Mouse (Mus musculus) lung, postnatal 0 days (tissue): ENCODE data around the gene Adgrg6. TPM values are rescaled to one million over a fixed set of nuclear protein-coding genes. Genes with fewer than 3 reads are reported as not detected.

Source experiments
- ATAC-seq: fragments of 200-750 bp; cut with Nextera tagmentation; 2 replicates; pipeline ENCODE4 v1.8.0; 2017; ENCODE audit warnings: moderate library complexity
- DNase-seq: peaks from one replicate; pipeline ENCODE4 v3.0.0-alpha.2; 2016; ENCODE audit warnings: low spot score
- H3K27ac ChIP-seq: fragments of 300-500 bp; sonication (generic); 2 replicates; pipeline ENCODE4 v1.5.1; 2014; ENCODE audit warnings: antibody characterized with exemption, mild to moderate bottlenecking, low read length, mixed read lengths
- H3K27me3 ChIP-seq: fragments of 300-500 bp; sonication (generic); replicated peaks from 2 replicates; pipeline ENCODE4 v1.6.1; 2014; ENCODE audit warnings: low read length, mixed read lengths; ENCODE audit not compliant: insufficient read depth
- H3K36me3 ChIP-seq: fragments of 300-500 bp; sonication (generic); 2 replicates; pipeline ENCODE4 v1.6.1; 2014; ENCODE audit warnings: low read length, mixed read lengths; ENCODE audit not compliant: insufficient read depth
- H3K4me1 ChIP-seq: fragments of 300-500 bp; sonication (generic); 2 replicates; pipeline ENCODE4 v1.6.1; 2014; ENCODE audit warnings: antibody characterized with exemption, low read depth, low read length, mixed read lengths; ENCODE audit not compliant: insufficient read depth
- H3K4me2 ChIP-seq: fragments of 300-500 bp; sonication (generic); replicated peaks from 2 replicates; pipeline ENCODE4 v1.6.1; 2014; ENCODE audit warnings: low read depth, mild to moderate bottlenecking, low read length, moderate library complexity, mixed read lengths
- H3K4me3 ChIP-seq: fragments of 300-500 bp; sonication (generic); 2 replicates; pipeline ENCODE4 v1.5.1; 2014; ENCODE audit warnings: low read depth, low read length
- H3K9ac ChIP-seq: fragments of 300-500 bp; sonication (generic); replicated peaks from 2 replicates; pipeline ENCODE4 v1.6.1; 2014; ENCODE audit warnings: low read depth, mild to moderate bottlenecking
- H3K9me3 ChIP-seq: fragments of 300-500 bp; sonication (generic); 2 replicates; pipeline ENCODE4 v1.6.1; 2016; ENCODE audit warnings: low read length, mixed read lengths
- CTCF ChIP-seq: IDR thresholded peaks from 2 replicates; pipeline ENCODE4 v1.5.1; 2016; ENCODE audit warnings: antibody characterized with exemption, mild to moderate bottlenecking
- EP300 ChIP-seq: IDR thresholded peaks from 2 replicates; pipeline ENCODE4 v1.6.1; 2016; ENCODE audit warnings: antibody characterized with exemption, mild to moderate bottlenecking, control low read depth
- WGBS: fragments of 180-500 bp; shearing (Covaris S2); extraction: QIAGEN DNeasy Blood & Tissue Kit; methylation state at CpG from one replicate; pipeline ENCODE4 v1.1.7; 2014; 5-methylcytosine and 5-hydroxymethylcytosine counted together
- polyA plus RNA-seq: library from polyadenylated mRNA; unstranded; fragments of >200 nt; fragmentation: Nextera tagmentation; extraction: Ambion mirVana; gene quantifications from 2 replicates; pipeline ENCODE4 v1.2.1, GENCODE M21; 2015

Gene Adgrg6
- polyA plus RNA-seq, 1 experiment from 2014 or later, result 22.1 TPM

DNA sequence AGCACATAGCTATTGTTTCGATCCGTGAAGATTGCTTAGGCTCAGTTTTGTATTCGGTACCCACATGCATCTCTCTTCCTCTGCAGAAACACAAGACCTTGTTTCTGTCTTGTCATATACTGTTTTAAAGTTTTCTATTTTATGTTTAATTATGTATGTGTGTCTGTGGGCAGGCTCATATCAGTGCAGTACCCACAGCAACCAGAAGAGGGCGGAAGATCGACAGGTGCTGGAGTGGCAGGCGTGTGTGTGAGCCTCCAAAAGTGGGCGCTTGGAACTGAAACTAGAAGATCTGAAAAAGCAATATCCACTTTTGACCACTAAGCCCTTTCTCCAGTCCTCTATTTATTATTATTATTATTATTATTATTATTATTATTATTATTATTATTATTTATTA, 95.4 kb downstream of the Adgrg6 start:
- H3K36me3 ChIP-seq, result no peaks in the 10 kb centered on the region
- H3K9ac ChIP-seq, result no peak overlapping the region
- TF ChIP-seq EP300 (no peak), CTCF (peak; percentile 62)
- no peaks in the 10 kb centered on the region for H3K9me3 ChIP-seq
- WGBS, result 84% methylated on average over 7 of the region's 7 CpGs
- ATAC-seq (no peak), DNase-seq (no peak)
- H3K4me2 ChIP-seq, result no peak overlapping the region
- H3K4me3 ChIP-seq, result no peak overlapping the region
- no peak overlapping the region for H3K27ac ChIP-seq
- H3K27me3 ChIP-seq, result no peaks in the 10 kb centered on the region
- H3K4me1 ChIP-seq, result no peaks in the 10 kb centered on the region

DNA sequence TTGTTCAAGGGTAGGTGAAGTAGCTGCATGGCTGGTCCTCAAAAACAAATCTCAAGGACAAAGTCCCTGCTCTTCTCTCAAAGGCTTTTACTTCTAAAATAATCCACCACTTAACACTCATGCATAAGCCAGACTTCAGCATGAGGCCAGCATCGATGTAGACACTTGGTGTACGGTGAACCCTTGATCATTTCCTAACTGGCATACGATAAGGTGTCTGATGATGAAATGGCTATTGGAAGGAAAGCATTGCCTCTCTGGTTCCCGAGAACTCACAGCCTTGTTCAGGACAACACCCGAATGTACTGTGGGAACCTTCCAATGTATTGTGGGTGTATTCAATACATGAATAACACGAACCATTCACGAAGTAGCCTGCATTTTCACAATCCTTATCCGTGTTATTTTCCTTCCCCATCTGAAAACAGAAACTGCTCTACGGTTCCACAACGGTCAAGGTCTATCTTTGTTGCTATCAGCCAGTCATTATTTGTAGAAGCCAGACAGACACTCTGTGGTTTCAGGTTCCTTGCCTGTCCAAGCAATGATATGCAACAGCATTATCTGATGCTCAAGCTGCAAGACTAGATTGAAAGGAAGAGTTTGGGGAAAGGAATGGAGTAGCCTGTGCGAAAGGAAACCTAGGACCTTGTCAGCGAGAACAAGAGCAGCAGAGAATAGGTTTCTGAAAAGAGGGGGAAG, 99.7 kb downstream of the Adgrg6 start:
- Histone ChIP-seq H3K4me2 (no peak overlapping the region), H3K27ac (no peak overlapping the region), H3K27me3 (no peaks in the 10 kb centered on the region), H3K9me3 (no peaks in the 10 kb centered on the region), H3K4me3 (no peak overlapping the region), H3K36me3 (no peaks in the 10 kb centered on the region), H3K4me1 (no peaks in the 10 kb centered on the region), H3K9ac (no peak overlapping the region)
- no peak for ATAC-seq
- TF ChIP-seq CTCF, result no peak
- TF ChIP-seq EP300, result no peak
- no peak for DNase-seq
- WGBS, result 82% methylated on average over 12 of the region's 12 CpGs

DNA sequence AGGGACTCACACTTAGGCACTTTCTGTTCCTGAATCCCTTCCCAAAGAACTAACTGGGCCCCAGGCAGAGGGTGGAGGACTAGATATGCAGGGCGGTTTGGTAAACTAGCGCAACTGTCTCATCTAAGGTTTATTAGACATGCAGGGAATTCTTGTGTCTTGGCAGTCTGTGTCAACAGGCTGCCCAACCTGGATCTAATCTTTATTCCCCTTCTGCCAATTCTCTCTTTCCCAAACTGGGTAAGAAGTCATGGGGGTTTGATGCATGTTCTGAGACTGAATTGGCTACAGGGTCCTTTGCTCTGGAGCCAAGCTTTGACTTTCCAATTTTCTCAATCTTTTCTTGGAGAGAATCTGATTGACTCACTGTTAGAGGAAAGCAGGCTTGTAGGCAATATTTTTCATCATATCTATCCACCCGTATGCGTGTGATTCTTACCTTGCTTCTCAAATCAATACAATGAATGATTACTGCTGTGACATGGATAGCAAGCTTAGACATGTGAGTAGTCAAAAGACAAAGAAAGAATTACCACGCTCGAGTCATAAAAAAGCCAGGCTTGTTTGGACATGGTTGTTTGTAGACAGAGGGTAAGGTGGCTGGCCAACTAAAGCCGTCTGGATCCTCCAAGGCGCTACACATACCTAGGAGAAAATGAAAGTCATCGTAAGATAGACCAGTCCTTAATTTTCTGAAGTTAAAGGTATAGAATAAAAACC, 104.4 kb downstream of the Adgrg6 start:
- Histone ChIP-seq H3K27ac (no peak overlapping the region), H3K4me3 (no peak overlapping the region), H3K9me3 (no peaks in the 10 kb centered on the region), H3K27me3 (no peaks in the 10 kb centered on the region), H3K9ac (no peak overlapping the region), H3K4me2 (no peak overlapping the region), H3K4me1 (no peaks in the 10 kb centered on the region), H3K36me3 (no peaks in the 10 kb centered on the region)
- DNase-seq (no peak), ATAC-seq (no peak)
- TF ChIP-seq EP300, result no peak
- TF ChIP-seq CTCF, result no peak
- WGBS, result 92% methylated on average over 9 of the region's 9 CpGs

DNA sequence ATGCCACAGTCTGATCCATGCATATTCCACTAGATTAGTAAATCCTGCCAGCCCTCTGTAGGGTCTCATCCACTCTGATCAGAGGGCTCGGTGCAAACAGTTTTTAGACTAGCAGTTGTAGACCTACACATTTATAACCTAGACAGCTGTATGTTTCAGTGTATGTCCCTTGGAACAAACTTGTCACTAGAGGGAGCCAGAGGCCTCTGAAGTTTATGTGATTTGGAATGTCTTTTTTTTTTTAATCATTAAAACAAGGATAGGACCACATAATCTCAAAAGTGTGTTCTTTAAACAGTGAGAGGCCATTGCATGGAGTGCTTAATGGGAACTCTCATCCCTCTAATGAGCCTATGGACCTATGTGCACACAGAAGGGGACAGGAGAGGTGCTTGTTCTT, 141.4 kb downstream of the Adgrg6 start:
- H3K9me3 ChIP-seq, result no peaks in the 10 kb centered on the region
- H3K27ac ChIP-seq, result no peak overlapping the region
- H3K27me3 ChIP-seq, result no peaks in the 10 kb centered on the region
- TF ChIP-seq EP300, result no peak
- peak; percentile 54 for TF ChIP-seq CTCF
- WGBS, result 58% methylated on average over 1 of the region's 1 CpGs
- H3K4me1 ChIP-seq, result no peaks in the 10 kb centered on the region
- DNase-seq (peak; percentile 42), ATAC-seq (no peak)
- no peak overlapping the region for H3K9ac ChIP-seq
- H3K4me2 ChIP-seq, result no peak overlapping the region
- no peak overlapping the region for H3K4me3 ChIP-seq
- no peaks in the 10 kb centered on the region for H3K36me3 ChIP-seq

DNA sequence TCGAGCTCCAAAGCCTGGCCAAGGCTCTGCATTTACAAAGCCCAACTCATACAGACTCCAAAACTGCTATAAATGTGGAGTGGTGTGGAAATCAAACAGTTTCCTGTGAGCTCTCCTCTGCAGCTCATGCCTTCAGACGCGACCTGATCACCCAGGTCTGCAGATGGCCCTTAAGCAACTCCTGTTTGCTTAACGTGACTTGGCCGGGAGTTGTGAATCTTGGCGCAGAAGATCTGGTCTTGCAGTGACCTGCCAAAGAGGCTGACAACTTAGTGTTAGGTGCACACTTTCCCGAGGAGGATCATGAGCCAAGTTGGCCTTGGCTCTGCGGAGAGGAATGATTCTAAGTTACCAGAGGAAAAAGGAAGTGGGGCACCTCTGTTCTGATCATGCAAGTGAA, 143.7 kb downstream of the Adgrg6 start:
- DNase-seq (peak; percentile 6), ATAC-seq (no peak)
- Histone ChIP-seq H3K4me1 (no peaks in the 10 kb centered on the region), H3K9me3 (no peaks in the 10 kb centered on the region), H3K4me2 (no peak overlapping the region), H3K36me3 (no peaks in the 10 kb centered on the region), H3K27me3 (no peaks in the 10 kb centered on the region), H3K9ac (no peak overlapping the region), H3K4me3 (no peak overlapping the region), H3K27ac (no peak overlapping the region)
- no peak for TF ChIP-seq EP300
- TF ChIP-seq CTCF, result no peak
- 43% methylated on average over 8 of the region's 8 CpGs for WGBS

DNA sequence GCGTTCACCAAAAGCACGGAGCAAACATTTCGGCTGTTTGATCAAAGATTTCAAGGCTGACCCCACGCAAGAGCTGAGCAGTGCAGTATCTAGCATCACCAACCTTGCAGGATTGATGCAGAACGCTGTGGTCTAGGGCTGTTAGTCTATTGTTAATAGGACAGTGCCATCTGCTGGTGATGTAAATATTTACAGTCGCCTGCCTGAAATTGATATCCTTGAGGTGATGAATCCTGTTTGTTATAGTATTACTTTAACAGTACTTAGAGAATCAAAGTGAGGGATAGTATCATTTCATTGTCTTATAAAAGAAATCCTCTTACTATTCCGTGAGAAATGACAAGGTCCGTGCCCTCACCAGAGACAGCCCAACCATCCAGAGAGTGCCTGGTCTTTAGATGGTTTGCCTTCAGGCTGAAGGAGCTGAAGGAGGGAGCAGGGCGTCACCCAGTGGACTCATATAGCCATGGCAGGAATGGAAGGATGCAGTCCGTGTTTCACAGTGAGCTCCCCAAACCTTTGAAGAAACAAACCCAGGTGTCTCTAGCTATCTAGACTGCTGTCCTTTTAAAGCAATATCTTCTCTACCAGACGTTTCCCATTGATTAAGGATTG, 154.3 kb downstream of the Adgrg6 start:
- Histone ChIP-seq H3K27ac (no peak overlapping the region), H3K36me3 (no peaks in the 10 kb centered on the region), H3K27me3 (no peaks in the 10 kb centered on the region), H3K9ac (no peak overlapping the region), H3K9me3 (no peaks in the 10 kb centered on the region), H3K4me2 (no peak overlapping the region), H3K4me1 (no peaks in the 10 kb centered on the region), H3K4me3 (no peak overlapping the region)
- ATAC-seq, result peak; percentile 52; the same call in 1 of the 2 replicates
- DNase-seq, result peak; percentile 77
- WGBS, result 9% methylated on average over 11 of the region's 11 CpGs
- TF ChIP-seq EP300 (no peak), CTCF (peak; percentile 68)
